Mouse (Mus musculus): ENCODE data around the gene Reep1. TPM values are rescaled to one million over a fixed set of nuclear protein-coding genes. Genes with fewer than 3 reads are reported as not detected.

The Reep1 gene
- 228 and 298 TPM in 2 replicates for polyA plus RNA-seq (2014; fragmentation: Nextera tagmentation; extraction: Ambion mirVana)

- Histone ChIP-seq H3K27me3 (ENCODE audit: control insufficient read depth, insufficient read depth, low read length) (no peaks in the 10 kb centered on the region), H3K27ac (replicated peaks; ENCODE audit: low read depth, low read length) (peak within 1 kb of the TSS; percentile 93), H3K9me3 (ENCODE audit: control insufficient read depth, low read length) (no peaks in the 10 kb centered on the region), H3K4me3 (replicated peaks; ENCODE audit: low read depth, low read length) (peak within 1 kb of the TSS; percentile 71), H3K4me2 (ENCODE audit: low read length) (peak within 1 kb of the TSS; percentile 73), H3K4me1 (ENCODE audit: control insufficient read depth, insufficient read depth, low read length) (peaks cover 12% of the 10 kb centered on the region), H3K36me3 (ENCODE audit: control insufficient read depth, insufficient read depth, low read length) (no peaks in the 10 kb centered on the region), H3K9ac (replicated peaks; ENCODE audit: low read length) (peak within 1 kb of the TSS; percentile 76)
- under 1% methylated on average over 83 of the region's 91 CpGs for WGBS
- peak; percentile 91 for ATAC-seq (ENCODE audit: low FRiP score, low TSS enrichment)
- peak; percentile 88 for DNase-seq
These were observed at the start of gene Reep1 for GRCm38 (mm10) chr6:71707511-71708501. Gene Reep1, plus strand, starts transcription at chr6:71707561.

- H3K4me3 ChIP-seq (replicated peaks; ENCODE audit: low read depth, low read length) = no peak overlapping the region
- H3K9me3 ChIP-seq (ENCODE audit: control insufficient read depth, low read length) = no peaks in the 10 kb centered on the region
- H3K36me3 ChIP-seq (ENCODE audit: control insufficient read depth, insufficient read depth, low read length) = no peaks in the 10 kb centered on the region
- no peaks in the 10 kb centered on the region for H3K4me1 ChIP-seq (ENCODE audit: control insufficient read depth, insufficient read depth, low read length)
- H3K9ac ChIP-seq (replicated peaks; ENCODE audit: low read length) = no peak overlapping the region
- no peak for ATAC-seq (ENCODE audit: low FRiP score, low TSS enrichment)
- H3K27ac ChIP-seq (replicated peaks; ENCODE audit: low read depth, low read length) = no peak overlapping the region
- 88% methylated on average over 2 of the region's 2 CpGs for WGBS
- no peak overlapping the region for H3K4me2 ChIP-seq (ENCODE audit: low read length)
- no peak for DNase-seq
- H3K27me3 ChIP-seq (ENCODE audit: control insufficient read depth, insufficient read depth, low read length) = no peaks in the 10 kb centered on the region
These were observed 49.1 kb upstream of the Reep1 start for GRCm38 (mm10) chr6:71658290-71658689.

- 69% methylated on average over 1 of the region's 1 CpGs for WGBS
- Histone ChIP-seq H3K27me3 (ENCODE audit: control insufficient read depth, insufficient read depth, low read length) (no peaks in the 10 kb centered on the region), H3K27ac (replicated peaks; ENCODE audit: low read depth, low read length) (no peak overlapping the region), H3K9ac (replicated peaks; ENCODE audit: low read length) (no peak overlapping the region), H3K9me3 (ENCODE audit: control insufficient read depth, low read length) (no peaks in the 10 kb centered on the region), H3K4me1 (ENCODE audit: control insufficient read depth, insufficient read depth, low read length) (no peaks in the 10 kb centered on the region), H3K36me3 (ENCODE audit: control insufficient read depth, insufficient read depth, low read length) (no peaks in the 10 kb centered on the region), H3K4me2 (ENCODE audit: low read length) (no peak overlapping the region), H3K4me3 (replicated peaks; ENCODE audit: low read depth, low read length) (no peak overlapping the region)
- DNase-seq (no peak), ATAC-seq (ENCODE audit: low FRiP score, low TSS enrichment) (no peak)
These were observed 42.9 kb upstream of the Reep1 start for GRCm38 (mm10) chr6:71664511-71664910.

GRCm38 (mm10) chr6:71673166-71673565, 34.2 kb upstream of the Reep1 start:
- Histone ChIP-seq H3K9me3 (ENCODE audit: control insufficient read depth, low read length) (no peaks in the 10 kb centered on the region), H3K9ac (replicated peaks; ENCODE audit: low read length) (no peak overlapping the region), H3K27ac (replicated peaks; ENCODE audit: low read depth, low read length) (no peak overlapping the region), H3K4me3 (replicated peaks; ENCODE audit: low read depth, low read length) (no peak overlapping the region), H3K36me3 (ENCODE audit: control insufficient read depth, insufficient read depth, low read length) (no peaks in the 10 kb centered on the region), H3K27me3 (ENCODE audit: control insufficient read depth, insufficient read depth, low read length) (no peaks in the 10 kb centered on the region), H3K4me2 (ENCODE audit: low read length) (no peak overlapping the region), H3K4me1 (ENCODE audit: control insufficient read depth, insufficient read depth, low read length) (no peaks in the 10 kb centered on the region)
- 72% methylated on average over 2 of the region's 2 CpGs for WGBS
- DNase-seq (no peak), ATAC-seq (ENCODE audit: low FRiP score, low TSS enrichment) (no peak)

GRCm38 (mm10) chr6:71678891-71679290, 28.5 kb upstream of the Reep1 start:
- H3K4me3 ChIP-seq (replicated peaks; ENCODE audit: low read depth, low read length) = no peak overlapping the region
- WGBS = 65% methylated on average over 7 of the region's 7 CpGs
- no peak overlapping the region for H3K27ac ChIP-seq (replicated peaks; ENCODE audit: low read depth, low read length)
- DNase-seq (no peak), ATAC-seq (ENCODE audit: low FRiP score, low TSS enrichment) (no peak)
- no peak overlapping the region for H3K9ac ChIP-seq (replicated peaks; ENCODE audit: low read length)
- no peak overlapping the region for H3K4me2 ChIP-seq (ENCODE audit: low read length)
- H3K9me3 ChIP-seq (ENCODE audit: control insufficient read depth, low read length) = no peaks in the 10 kb centered on the region
- H3K27me3 ChIP-seq (ENCODE audit: control insufficient read depth, insufficient read depth, low read length) = no peaks in the 10 kb centered on the region
- no peaks in the 10 kb centered on the region for H3K36me3 ChIP-seq (ENCODE audit: control insufficient read depth, insufficient read depth, low read length)
- H3K4me1 ChIP-seq (ENCODE audit: control insufficient read depth, insufficient read depth, low read length) = no peaks in the 10 kb centered on the region

- H3K4me2 ChIP-seq (ENCODE audit: low read length) = no peak overlapping the region
- no peak for ATAC-seq (ENCODE audit: low FRiP score, low TSS enrichment)
These were observed 12.2 kb upstream of the Reep1 start for GRCm38 (mm10) chr6:71695150-71695549.

GRCm38 (mm10) chr6:71695599-71695998, 11.8 kb upstream of the Reep1 start:
- WGBS = 63% methylated on average over 3 of the region's 3 CpGs
- no peaks in the 10 kb centered on the region for H3K9me3 ChIP-seq (ENCODE audit: control insufficient read depth, low read length)
- DNase-seq = no peak
- no peak overlapping the region for H3K27ac ChIP-seq (replicated peaks; ENCODE audit: low read depth, low read length)
- H3K9ac ChIP-seq (replicated peaks; ENCODE audit: low read length) = no peak overlapping the region
- no peak overlapping the region for H3K4me2 ChIP-seq (ENCODE audit: low read length)
- H3K27me3 ChIP-seq (ENCODE audit: control insufficient read depth, insufficient read depth, low read length) = no peaks in the 10 kb centered on the region
- no peaks in the 10 kb centered on the region for H3K4me1 ChIP-seq (ENCODE audit: control insufficient read depth, insufficient read depth, low read length)
- no peak for ATAC-seq (ENCODE audit: low FRiP score, low TSS enrichment)
- H3K4me3 ChIP-seq (replicated peaks; ENCODE audit: low read depth, low read length) = no peak overlapping the region
- H3K36me3 ChIP-seq (ENCODE audit: control insufficient read depth, insufficient read depth, low read length) = no peaks in the 10 kb centered on the region

More at GRCm38 (mm10) chr6:71695150-71695549, 12.2 kb upstream of the Reep1 start:
- Histone ChIP-seq H3K4me1 (ENCODE audit: control insufficient read depth, insufficient read depth, low read length) (no peaks in the 10 kb centered on the region), H3K9ac (replicated peaks; ENCODE audit: low read length) (no peak overlapping the region), H3K27me3 (ENCODE audit: control insufficient read depth, insufficient read depth, low read length) (no peaks in the 10 kb centered on the region), H3K36me3 (ENCODE audit: control insufficient read depth, insufficient read depth, low read length) (no peaks in the 10 kb centered on the region), H3K27ac (replicated peaks; ENCODE audit: low read depth, low read length) (no peak overlapping the region), H3K9me3 (ENCODE audit: control insufficient read depth, low read length) (no peaks in the 10 kb centered on the region), H3K4me3 (replicated peaks; ENCODE audit: low read depth, low read length) (no peak overlapping the region)
- 92% methylated on average over 2 of the region's 2 CpGs for WGBS
- no peak for DNase-seq

- no peak overlapping the region; the same call in 1 of the 2 replicates for H3K9ac ChIP-seq (replicated peaks; ENCODE audit: low read length)
- H3K27ac ChIP-seq (replicated peaks; ENCODE audit: low read depth, low read length) = no peak overlapping the region
- no peaks in the 10 kb centered on the region for H3K36me3 ChIP-seq (ENCODE audit: control insufficient read depth, insufficient read depth, low read length)
- H3K9me3 ChIP-seq (ENCODE audit: control insufficient read depth, low read length) = no peaks in the 10 kb centered on the region
- H3K4me2 ChIP-seq (ENCODE audit: low read length) = peak overlapping the region; percentile 73
- WGBS = 81% methylated on average over 12 of the region's 12 CpGs
- peaks cover 12% of the 10 kb centered on the region for H3K4me1 ChIP-seq (ENCODE audit: control insufficient read depth, insufficient read depth, low read length)
- DNase-seq (no peak), ATAC-seq (ENCODE audit: low FRiP score, low TSS enrichment) (no peak)
- H3K27me3 ChIP-seq (ENCODE audit: control insufficient read depth, insufficient read depth, low read length) = no peaks in the 10 kb centered on the region
- peak overlapping the region; percentile 71 for H3K4me3 ChIP-seq (replicated peaks; ENCODE audit: low read depth, low read length)
These were observed 490 bp upstream of the Reep1 start for GRCm38 (mm10) chr6:71706871-71707270.

GRCm38 (mm10) chr6:71708528-71708927, 1.2 kb downstream of the Reep1 start:
- 9% methylated on average over 3 of the region's 3 CpGs for WGBS
- H3K4me3 ChIP-seq (replicated peaks; ENCODE audit: low read depth, low read length) = peak overlapping the region; percentile 71
- peak; percentile 21 for ATAC-seq (ENCODE audit: low FRiP score, low TSS enrichment)
- H3K4me2 ChIP-seq (ENCODE audit: low read length) = peak overlapping the region; percentile 73
- DNase-seq = no peak
- H3K27ac ChIP-seq (replicated peaks; ENCODE audit: low read depth, low read length) = peak overlapping the region; percentile 93
- H3K4me1 ChIP-seq (ENCODE audit: control insufficient read depth, insufficient read depth, low read length) = peaks cover 12% of the 10 kb centered on the region
- H3K27me3 ChIP-seq (ENCODE audit: control insufficient read depth, insufficient read depth, low read length) = no peaks in the 10 kb centered on the region
- H3K36me3 ChIP-seq (ENCODE audit: control insufficient read depth, insufficient read depth, low read length) = no peaks in the 10 kb centered on the region
- H3K9ac ChIP-seq (replicated peaks; ENCODE audit: low read length) = peak overlapping the region; percentile 76
- H3K9me3 ChIP-seq (ENCODE audit: control insufficient read depth, low read length) = no peaks in the 10 kb centered on the region

Data from midbrain, embryonic 14.5 days (tissue).